Mouse (Mus musculus) embryonic facial prominence, embryonic 11.5 days (tissue): ENCODE data around the gene Gm5868. TPM values are rescaled to one million over a fixed set of nuclear protein-coding genes. Genes with fewer than 3 reads are reported as not detected.

Source experiments
- ATAC-seq: fragments of 200-750 bp; cut with Nextera tagmentation; replicated peaks from 2 replicates; pipeline ENCODE4 v1.8.0; 2017; ENCODE audit warnings: low read depth; ENCODE audit not compliant: insufficient number of reproducible peaks, low FRiP score, low TSS enrichment
- DNase-seq: peaks from one replicate; pipeline ENCODE4 v3.0.0-alpha.2; 2015; ENCODE audit warnings: low spot score
- H3K27ac ChIP-seq: fragments of 300-500 bp; sonication (generic); replicated peaks from 2 replicates; pipeline ENCODE4 v1.5.1; 2014; ENCODE audit warnings: mild to moderate bottlenecking, low read depth, low read length, control low read depth
- H3K27me3 ChIP-seq: fragments of 300-500 bp; sonication (generic); 2 replicates; pipeline ENCODE4 v1.6.1; 2014; ENCODE audit warnings: mild to moderate bottlenecking, low read length, moderate library complexity, mixed read lengths; ENCODE audit not compliant: control insufficient read depth, insufficient read depth
- H3K36me3 ChIP-seq: fragments of 300-500 bp; sonication (generic); replicated peaks from 2 replicates; pipeline ENCODE4 v1.6.1; 2014; ENCODE audit warnings: low read depth, mild to moderate bottlenecking, low read length, moderate library complexity, mixed read lengths; ENCODE audit not compliant: control insufficient read depth, insufficient read depth
- H3K4me1 ChIP-seq: fragments of 300-500 bp; sonication (generic); 2 replicates; pipeline ENCODE4 v1.6.1; 2014; ENCODE audit warnings: low read length, mixed read lengths; ENCODE audit not compliant: control insufficient read depth, insufficient read depth
- H3K4me2 ChIP-seq: fragments of 300-500 bp; sonication (generic); 2 replicates; pipeline ENCODE4 v1.6.1; 2014; ENCODE audit warnings: low read depth, mild to moderate bottlenecking, control low read depth, low read length, moderate library complexity
- H3K4me3 ChIP-seq: fragments of 300-500 bp; sonication (generic); 2 replicates; pipeline ENCODE4 v1.5.1; 2014; ENCODE audit warnings: low read depth, low read length, control low read depth
- H3K9ac ChIP-seq: fragments of 300-500 bp; sonication (generic); replicated peaks from 2 replicates; pipeline ENCODE4 v1.6.1; 2014; ENCODE audit warnings: mild to moderate bottlenecking, control low read depth, low read length
- H3K9me3 ChIP-seq: fragments of 300-500 bp; sonication (generic); replicated peaks from 2 replicates; pipeline ENCODE4 v1.6.1; 2016; ENCODE audit warnings: mild to moderate bottlenecking, low read length, inconsistent platforms, mixed read lengths; ENCODE audit not compliant: control insufficient read depth
- WGBS: fragments of 180-500 bp; shearing (Covaris S2); extraction: QIAGEN DNeasy Blood & Tissue Kit; methylation state at CpG from one replicate; pipeline ENCODE4 v1.1.7; 2014; 5-methylcytosine and 5-hydroxymethylcytosine counted together
- polyA plus RNA-seq: library from polyadenylated mRNA; unstranded; fragments of >200 nt; fragmentation: Nextera tagmentation; extraction: Ambion mirVana; gene quantifications from 2 replicates; pipeline ENCODE4 v1.2.1, GENCODE M21; 2014

The Gm5868 gene
- polyA plus RNA-seq, 1 experiment from 2014 or later: 1.9 TPM

DNA sequence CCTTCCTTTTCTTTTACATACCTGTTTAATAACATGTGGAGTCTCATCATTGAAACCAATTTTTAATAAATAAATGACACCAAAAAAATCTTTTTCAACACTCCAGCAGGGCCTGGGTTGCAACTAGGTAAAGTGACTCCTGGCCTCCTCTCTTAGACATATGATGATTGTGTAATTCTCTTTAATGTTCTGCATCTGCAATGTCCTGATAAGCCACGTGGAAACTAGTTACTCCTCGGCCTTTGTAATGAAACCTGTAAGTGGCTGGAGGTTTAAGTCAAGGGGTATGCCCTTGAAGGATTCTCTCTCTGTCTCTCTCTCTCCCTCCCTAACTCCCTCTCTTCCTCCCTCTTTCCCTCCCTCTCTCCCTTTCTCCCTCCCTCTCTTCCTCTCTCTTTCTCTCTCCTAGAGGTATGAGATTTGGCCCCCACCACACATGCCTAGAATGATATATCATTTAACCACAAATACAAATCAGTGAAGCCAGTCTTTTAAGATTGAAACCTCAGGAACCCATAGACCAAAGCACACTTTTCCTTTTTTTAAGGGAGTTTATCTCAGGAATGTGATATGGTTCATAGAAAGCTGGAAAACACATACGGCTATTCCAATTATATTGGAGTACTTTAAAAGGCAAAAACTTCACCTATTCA, 26.2 kb downstream of the Gm5868 start:
- H3K4me1 ChIP-seq: no peaks in the 10 kb centered on the region
- no peak for ATAC-seq
- no peaks in the 10 kb centered on the region for H3K27me3 ChIP-seq
- no peak for DNase-seq
- H3K4me2 ChIP-seq: no peak overlapping the region
- no peaks in the 10 kb centered on the region for H3K9me3 ChIP-seq
- H3K9ac ChIP-seq: no peak overlapping the region
- H3K27ac ChIP-seq: no peak overlapping the region
- no peak overlapping the region for H3K4me3 ChIP-seq
- 78% methylated on average over 3 of the region's 3 CpGs for WGBS
- no peaks in the 10 kb centered on the region for H3K36me3 ChIP-seq

DNA sequence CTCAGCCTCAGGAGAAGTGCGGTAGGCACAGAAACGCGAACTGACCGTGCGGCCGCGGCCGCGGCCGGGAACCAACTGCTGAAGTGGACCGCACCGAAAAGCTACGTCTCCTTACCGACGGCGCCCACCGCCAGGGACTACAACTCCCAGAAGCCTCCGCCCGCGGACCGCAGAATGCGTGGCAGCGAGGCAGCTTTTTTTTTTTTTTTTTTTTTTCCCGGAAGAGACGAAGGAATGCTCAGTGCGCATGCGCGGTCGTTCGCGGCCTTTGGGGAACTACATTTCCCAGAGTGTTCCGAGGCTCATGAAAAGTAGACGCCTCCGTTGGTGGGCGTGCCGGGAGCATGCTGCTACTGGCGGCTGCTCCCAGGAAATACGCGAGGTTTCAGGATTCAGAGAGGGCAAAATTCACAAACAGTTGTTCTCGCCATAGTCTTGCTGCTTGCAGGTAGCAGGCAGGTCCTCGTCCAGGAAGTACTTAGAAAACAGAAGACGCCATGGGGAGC, 27.8 kb downstream of the Gm5868 start, which contains the start of gene Nfxl1:
TSS of gene Nfxl1 (minus strand) at position 141 of the 506 bp plus-strand sequence.
- Histone ChIP-seq H3K4me1 (no peaks in the 10 kb centered on the region), H3K27me3 (no peaks in the 10 kb centered on the region), H3K27ac (peak within 1 kb of the TSS; percentile 60), H3K9ac (peak within 1 kb of the TSS; percentile 68), H3K4me3 (peak within 1 kb of the TSS; percentile 69), H3K4me2 (peak within 1 kb of the TSS; percentile 54), H3K9me3 (no peaks in the 10 kb centered on the region), H3K36me3 (no peaks in the 10 kb centered on the region)
- DNase-seq (peak; percentile 99), ATAC-seq (peak; percentile 91)
- WGBS: under 1% methylated on average over 41 of the region's 42 CpGs

DNA sequence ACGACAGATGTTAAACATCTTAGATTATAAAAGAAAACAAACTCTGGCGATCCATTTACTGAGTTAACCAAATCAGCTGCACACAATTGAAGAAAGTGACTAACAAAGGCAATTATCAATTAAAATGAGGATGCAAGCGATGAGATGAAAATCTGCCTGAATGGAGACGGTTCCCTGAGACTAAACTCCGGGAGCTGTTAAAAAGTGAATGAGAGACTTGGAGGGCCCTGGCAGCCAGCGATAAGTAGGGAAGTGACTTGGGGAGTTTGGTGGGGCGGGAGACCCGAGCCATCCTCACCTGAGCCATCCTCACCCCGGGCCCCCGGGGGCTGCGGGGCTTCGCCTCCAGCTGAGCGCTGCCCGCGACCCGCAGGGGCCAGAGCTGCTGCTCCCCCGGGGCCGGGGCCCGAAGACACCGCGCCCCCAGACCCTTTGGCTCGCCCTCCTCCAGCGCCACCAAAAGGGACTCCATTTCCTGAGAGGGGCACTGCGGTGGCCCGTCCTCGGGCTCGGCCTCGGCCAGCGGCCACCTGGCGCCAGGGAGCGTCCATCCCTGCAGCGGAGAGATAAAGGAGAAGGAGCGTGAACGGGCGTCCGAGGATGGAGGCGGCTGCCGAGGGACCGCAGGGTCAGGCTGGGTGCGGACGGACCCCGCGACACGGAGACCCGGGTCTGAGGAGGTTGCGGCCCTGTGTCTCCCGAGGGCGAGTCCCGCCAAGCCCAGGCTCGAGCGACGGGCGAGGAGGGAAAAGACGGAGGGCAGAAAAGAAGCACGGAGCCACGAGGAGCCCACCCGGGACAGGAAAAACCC, 28.4 kb downstream of the Gm5868 start:
- Histone ChIP-seq H3K27me3 (no peaks in the 10 kb centered on the region), H3K9me3 (no peaks in the 10 kb centered on the region), H3K4me2 (peak overlapping the region; percentile 54), H3K4me1 (no peaks in the 10 kb centered on the region), H3K4me3 (peak overlapping the region; percentile 69), H3K9ac (peak overlapping the region; percentile 68), H3K36me3 (no peaks in the 10 kb centered on the region), H3K27ac (peak overlapping the region; percentile 60)
- DNase-seq (no peak), ATAC-seq (peak; percentile 77)
- WGBS: under 1% methylated on average over 54 of the region's 57 CpGs

GRCm38 (mm10) chr5:72556245-72556644, 31.1 kb downstream of the Gm5868 start:
- Histone ChIP-seq H3K27me3 (no peaks in the 10 kb centered on the region), H3K9me3 (no peaks in the 10 kb centered on the region), H3K4me2 (no peak overlapping the region), H3K27ac (no peak overlapping the region), H3K4me1 (no peaks in the 10 kb centered on the region), H3K9ac (no peak overlapping the region), H3K4me3 (no peak overlapping the region), H3K36me3 (no peaks in the 10 kb centered on the region; the same call in 1 of the 2 replicates)
- no peak for DNase-seq
- no peak for ATAC-seq
- WGBS: 82% methylated on average over 3 of the region's 3 CpGs

- no peak overlapping the region for H3K9ac ChIP-seq
- ATAC-seq (no peak), DNase-seq (no peak)
- H3K9me3 ChIP-seq: no peaks in the 10 kb centered on the region
- H3K27me3 ChIP-seq: no peaks in the 10 kb centered on the region
- H3K36me3 ChIP-seq: no peaks in the 10 kb centered on the region; the same call in 1 of the 2 replicates
- no peak overlapping the region for H3K4me3 ChIP-seq
- no peak overlapping the region for H3K27ac ChIP-seq
- WGBS: 92% methylated on average over 3 of the region's 3 CpGs
- H3K4me2 ChIP-seq: no peak overlapping the region
- no peaks in the 10 kb centered on the region for H3K4me1 ChIP-seq
Measured at GRCm38 (mm10) chr5:72551209-72551608, 36.1 kb downstream of the Gm5868 start.

Other genes starting within 250 kb of the Gm5868 start
- 4.0 and 4.2 TPM in 2 replicates for gene Corin, start 83.1 kb downstream of the Gm5868 start, polyA plus RNA-seq
- 28.6 and 30.5 TPM in 2 replicates for gene Nfxl1, start 27.9 kb downstream of the Gm5868 start, polyA plus RNA-seq
- gene Zar1, start 6.3 kb downstream of the Gm5868 start, polyA plus RNA-seq: 2.4 and 4.2 TPM in 2 replicates
- not detected in 2 replicates for gene Cnga1, start 56.7 kb upstream of the Gm5868 start, polyA plus RNA-seq
- gene Nipal1, start 60.2 kb upstream of the Gm5868 start, polyA plus RNA-seq: 0.80 and 0.91 TPM in 2 replicates
- gene Txk, start 165.2 kb upstream of the Gm5868 start, polyA plus RNA-seq: 0.13 TPM in 1 of 2 replicates, not detected in the other